Mouse (Mus musculus): ENCODE data around the gene Atf6. TPM values are rescaled to one million over a fixed set of nuclear protein-coding genes. Genes with fewer than 3 reads are reported as not detected.

The Atf6 gene
- polyA plus RNA-seq, 1 experiment from 2014 or later, result 10.1 TPM

- Histone ChIP-seq H3K9ac (no peak overlapping the region), H3K27me3 (peaks cover 31% of the 10 kb centered on the region), H3K36me3 (no peaks in the 10 kb centered on the region), H3K9me3 (no peaks in the 10 kb centered on the region), H3K4me3 (no peak overlapping the region), H3K4me1 (peaks cover 4% of the 10 kb centered on the region; the same call in 1 of the 2 replicates), H3K4me2 (no peak overlapping the region), H3K27ac (no peak overlapping the region)
- no peak for ATAC-seq (ENCODE audit: borderline replicate concordance, extremely low read depth, low FRiP score, low TSS enrichment)
- WGBS, result 41% methylated on average over 16 of the region's 16 CpGs
Observed at GRCm38 (mm10) chr1:170898413-170899075, 31.0 kb upstream of the Atf6 start.

GRCm38 (mm10) chr1:170896651-170897281 lies 29.2 kb upstream of the Atf6 start:
- H3K4me3 ChIP-seq, result no peak overlapping the region
- no peak overlapping the region for H3K27ac ChIP-seq
- H3K27me3 ChIP-seq, result peaks cover 23% of the 10 kb centered on the region
- H3K9me3 ChIP-seq, result no peaks in the 10 kb centered on the region
- no peak overlapping the region for H3K9ac ChIP-seq
- no peak for ATAC-seq (ENCODE audit: borderline replicate concordance, extremely low read depth, low FRiP score, low TSS enrichment)
- WGBS, result 71% methylated on average over 5 of the region's 5 CpGs
- no peak overlapping the region for H3K4me2 ChIP-seq
- peaks cover 4% of the 10 kb centered on the region; the same call in 1 of the 2 replicates for H3K4me1 ChIP-seq
- no peaks in the 10 kb centered on the region for H3K36me3 ChIP-seq

GRCm38 (mm10) chr1:170894603-170895602 lies 27.3 kb upstream of the Atf6 start:
- ATAC-seq (ENCODE audit: borderline replicate concordance, extremely low read depth, low FRiP score, low TSS enrichment), result no peak
- 57% methylated on average over 9 of the region's 9 CpGs for WGBS
- H3K9ac ChIP-seq, result no peak overlapping the region

GRCm38 (mm10) chr1:170892279-170892678 lies 24.7 kb upstream of the Atf6 start:
- Histone ChIP-seq H3K27ac (no peak overlapping the region), H3K36me3 (no peaks in the 10 kb centered on the region), H3K27me3 (no peaks in the 10 kb centered on the region; the same call in none of the 2 replicates), H3K4me3 (no peak overlapping the region), H3K9me3 (no peaks in the 10 kb centered on the region), H3K4me2 (no peak overlapping the region), H3K9ac (no peak overlapping the region), H3K4me1 (no peaks in the 10 kb centered on the region)
- WGBS, result 45% methylated on average over 1 of the region's 1 CpGs
- no peak for ATAC-seq (ENCODE audit: borderline replicate concordance, extremely low read depth, low FRiP score, low TSS enrichment)

More at GRCm38 (mm10) chr1:170894603-170895602, 27.3 kb upstream of the Atf6 start:
- Histone ChIP-seq H3K27me3 (peaks cover 20% of the 10 kb centered on the region), H3K4me3 (no peak overlapping the region), H3K4me2 (no peak overlapping the region), H3K27ac (no peak overlapping the region), H3K9me3 (no peaks in the 10 kb centered on the region), H3K36me3 (no peaks in the 10 kb centered on the region), H3K4me1 (no peaks in the 10 kb centered on the region)

- H3K9ac ChIP-seq, result no peak overlapping the region
- ATAC-seq (ENCODE audit: borderline replicate concordance, extremely low read depth, low FRiP score, low TSS enrichment), result no peak
- 43% methylated on average over 2 of the region's 2 CpGs for WGBS
Observed at GRCm38 (mm10) chr1:170891646-170892045, 24.1 kb upstream of the Atf6 start.

GRCm38 (mm10) chr1:170889310-170889709 lies 21.7 kb upstream of the Atf6 start:
- Histone ChIP-seq H3K9me3 (no peaks in the 10 kb centered on the region), H3K4me2 (no peak overlapping the region), H3K4me3 (no peak overlapping the region), H3K27ac (no peak overlapping the region), H3K9ac (no peak overlapping the region), H3K4me1 (peaks cover 4% of the 10 kb centered on the region), H3K36me3 (no peaks in the 10 kb centered on the region), H3K27me3 (no peaks in the 10 kb centered on the region; the same call in 1 of the 2 replicates)
- 75% methylated on average over 4 of the region's 4 CpGs for WGBS
- no peak for ATAC-seq (ENCODE audit: borderline replicate concordance, extremely low read depth, low FRiP score, low TSS enrichment)

More at GRCm38 (mm10) chr1:170891646-170892045, 24.1 kb upstream of the Atf6 start:
- Histone ChIP-seq H3K4me1 (no peaks in the 10 kb centered on the region), H3K36me3 (no peaks in the 10 kb centered on the region), H3K4me3 (no peak overlapping the region), H3K27ac (no peak overlapping the region), H3K27me3 (no peaks in the 10 kb centered on the region; the same call in 1 of the 2 replicates), H3K9me3 (no peaks in the 10 kb centered on the region), H3K4me2 (no peak overlapping the region)

- no peak overlapping the region for H3K9ac ChIP-seq
- no peak overlapping the region for H3K4me2 ChIP-seq
- H3K4me3 ChIP-seq, result no peak overlapping the region
- H3K4me1 ChIP-seq, result peaks cover 7% of the 10 kb centered on the region
- WGBS, result 52% methylated on average over 6 of the region's 6 CpGs
- H3K9me3 ChIP-seq, result no peaks in the 10 kb centered on the region
- no peak for ATAC-seq (ENCODE audit: borderline replicate concordance, extremely low read depth, low FRiP score, low TSS enrichment)
- no peak overlapping the region for H3K27ac ChIP-seq
- peaks cover 4% of the 10 kb centered on the region; the same call in 1 of the 2 replicates for H3K36me3 ChIP-seq
- H3K27me3 ChIP-seq, result no peaks in the 10 kb centered on the region
Observed at GRCm38 (mm10) chr1:170886044-170886458, 18.5 kb upstream of the Atf6 start.

GRCm38 (mm10) chr1:170884978-170885561 lies 17.5 kb upstream of the Atf6 start, which contains the start of the genes Gm26620 and Dusp12:
TSS of gene Gm26620 (plus strand) at chr1:170885065.
TSS of gene Dusp12 (minus strand) at chr1:170885540.
- peaks cover 7% of the 10 kb centered on the region for H3K4me1 ChIP-seq
- peak within 1 kb of the TSS; percentile 82 for H3K4me2 ChIP-seq
- H3K9me3 ChIP-seq, result no peaks in the 10 kb centered on the region
- peak; percentile 91 for ATAC-seq (ENCODE audit: borderline replicate concordance, extremely low read depth, low FRiP score, low TSS enrichment)
- no peaks in the 10 kb centered on the region for H3K27me3 ChIP-seq
- peak within 1 kb of the TSS; percentile 82 for H3K9ac ChIP-seq
- H3K36me3 ChIP-seq, result peaks cover 11% of the 10 kb centered on the region
- peak within 1 kb of the TSS; percentile 74 for H3K27ac ChIP-seq
- H3K4me3 ChIP-seq, result peak within 1 kb of the TSS; percentile 88
- WGBS, result under 1% methylated on average over 46 of the region's 46 CpGs

GRCm38 (mm10) chr1:170884390-170884789 lies 16.8 kb upstream of the Atf6 start:
- peak overlapping the region; percentile 82 for H3K9ac ChIP-seq
- H3K27ac ChIP-seq, result no peak overlapping the region
- no peaks in the 10 kb centered on the region for H3K27me3 ChIP-seq
- H3K4me3 ChIP-seq, result peak overlapping the region; percentile 88
- peaks cover 7% of the 10 kb centered on the region for H3K4me1 ChIP-seq
- peak overlapping the region; percentile 82 for H3K4me2 ChIP-seq
- ATAC-seq (ENCODE audit: borderline replicate concordance, extremely low read depth, low FRiP score, low TSS enrichment), result no peak
- 11% methylated on average over 8 of the region's 8 CpGs for WGBS
- no peaks in the 10 kb centered on the region for H3K9me3 ChIP-seq
- H3K36me3 ChIP-seq, result peaks cover 15% of the 10 kb centered on the region

GRCm38 (mm10) chr1:170882915-170883485 lies 15.4 kb upstream of the Atf6 start:
- 64% methylated on average over 5 of the region's 5 CpGs for WGBS
- Histone ChIP-seq H3K27me3 (no peaks in the 10 kb centered on the region), H3K4me3 (no peak overlapping the region), H3K9ac (no peak overlapping the region), H3K9me3 (no peaks in the 10 kb centered on the region), H3K4me1 (peaks cover 7% of the 10 kb centered on the region), H3K27ac (no peak overlapping the region), H3K4me2 (no peak overlapping the region), H3K36me3 (peaks cover 24% of the 10 kb centered on the region)
- no peak for ATAC-seq (ENCODE audit: borderline replicate concordance, extremely low read depth, low FRiP score, low TSS enrichment)

GRCm38 (mm10) chr1:170876906-170877305 lies 9.3 kb upstream of the Atf6 start:
- no peaks in the 10 kb centered on the region for H3K27me3 ChIP-seq
- no peaks in the 10 kb centered on the region for H3K9me3 ChIP-seq
- no peak overlapping the region for H3K27ac ChIP-seq
- no peak overlapping the region for H3K4me2 ChIP-seq
- no peak for ATAC-seq (ENCODE audit: borderline replicate concordance, extremely low read depth, low FRiP score, low TSS enrichment)
- H3K4me1 ChIP-seq, result no peaks in the 10 kb centered on the region
- H3K36me3 ChIP-seq, result peaks cover 52% of the 10 kb centered on the region
- no peak overlapping the region for H3K4me3 ChIP-seq
- WGBS, result 87% methylated on average over 5 of the region's 5 CpGs
- H3K9ac ChIP-seq, result no peak overlapping the region

All from lung, embryonic 15.5 days (tissue).